Mouse (Mus musculus) kidney, adult 2 months (tissue): ENCODE measurements around the gene Vmo1. TPM values are rescaled to one million over a fixed set of nuclear protein-coding genes. Genes with fewer than 3 reads are reported as not detected.
A peak's percentile ranks its signal among the peaks of the same experiment; 100 is the strongest.
"Not testable (repeated sequence)": the region's sequence is repeated elsewhere in the genome, so short reads cannot be mapped to it uniquely, and the experiment has no call there.

ENCODE experiments used
- DNase-seq: peaks from one replicate; pipeline ENCODE4 v3.0.0; 2021
- H3K27ac ChIP-seq: fragments of 200-500 bp; 2 replicates; pipeline ENCODE4 v1.5.1; 2012; ENCODE audit warnings: low read depth, low read length, control low read depth, inconsistent platforms; ENCODE audit not compliant: insufficient read depth
- H3K27me3 ChIP-seq: fragments of 200-500 bp; replicated peaks from 2 replicates; pipeline ENCODE4 v1.6.1; 2012; ENCODE audit warnings: mild to moderate bottlenecking, moderate library complexity, low read length, inconsistent platforms; ENCODE audit not compliant: control insufficient read depth, insufficient read depth
- H3K36me3 ChIP-seq: fragments of 200-500 bp; 2 replicates; pipeline ENCODE4 v1.6.1; 2012; ENCODE audit warnings: mild to moderate bottlenecking, moderate library complexity, low read length, inconsistent platforms; ENCODE audit not compliant: control insufficient read depth, insufficient read depth
- H3K4me1 ChIP-seq: fragments of 200-500 bp; 2 replicates; pipeline ENCODE4 v1.6.1; 2011; ENCODE audit warnings: low read length; ENCODE audit not compliant: control insufficient read depth, insufficient read depth
- H3K4me3 ChIP-seq: fragments of 200-500 bp; 2 replicates; pipeline ENCODE4 v1.5.1; 2011; ENCODE audit warnings: mild to moderate bottlenecking, low read depth, low read length, control low read depth; ENCODE audit not compliant: insufficient read depth
- CTCF ChIP-seq: fragments of 200-500 bp; conservative IDR thresholded peaks from 2 replicates; pipeline ENCODE4 v1.5.1; 2011; ENCODE audit warnings: low read depth, mild to moderate bottlenecking, control low read depth, low read length, moderate library complexity, mixed read lengths; ENCODE audit not compliant: insufficient read depth, insufficient read length
- POLR2A ChIP-seq: fragments of 200-500 bp; IDR thresholded peaks from one replicate; pipeline ENCODE4 v1.6.1; 2011; ENCODE audit warnings: low read depth, low read length, control low read depth
- WGBS: fragments of 180-500 bp; shearing (Covaris S2); methylation state at CpG from one replicate; pipeline ENCODE4 v1.1.7; 2018; 5-methylcytosine and 5-hydroxymethylcytosine counted together
- polyA plus RNA-seq: library from polyadenylated mRNA; depleted of rRNA; stranded (reverse); fragments of >200 nt; gene quantifications from 2 replicates; pipeline ENCODE4 v1.2.3, GENCODE M21; 2012

Vmo1 gene
- polyA plus RNA-seq, 1 experiment: not detected

DNA sequence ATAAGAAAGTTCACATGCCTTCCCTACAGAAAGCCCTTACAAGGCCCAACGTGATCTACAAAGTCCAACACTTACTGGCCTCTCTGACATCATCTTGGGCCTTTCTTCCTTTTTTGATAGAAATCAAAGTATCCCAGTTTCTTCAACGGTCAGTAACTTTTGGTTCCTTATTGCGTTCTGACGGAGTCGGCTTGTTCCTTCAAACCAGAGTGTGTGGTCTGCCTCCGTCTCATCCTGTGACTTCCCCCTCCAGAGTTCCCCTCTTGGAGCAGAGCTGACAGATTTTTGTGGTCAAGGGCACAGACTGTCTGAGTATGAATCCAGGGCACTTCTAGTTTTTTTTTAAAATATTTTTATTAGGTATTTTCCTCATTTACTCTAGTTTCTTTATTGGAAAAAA is 24.7 kb downstream of the Vmo1 start:
- no peak overlapping the region for H3K4me3 ChIP-seq
- no peak for DNase-seq
- 78% methylated on average over 6 of the region's 6 CpGs for WGBS
- no peaks in the 10 kb centered on the region for H3K27me3 ChIP-seq
- TF ChIP-seq POLR2A: no peak
- TF ChIP-seq CTCF: no peak
- peak overlapping the region; percentile 55; the same call in 1 of the 2 replicates for H3K27ac ChIP-seq
- H3K36me3 ChIP-seq: no peaks in the 10 kb centered on the region
- H3K4me1 ChIP-seq: no peaks in the 10 kb centered on the region

DNA sequence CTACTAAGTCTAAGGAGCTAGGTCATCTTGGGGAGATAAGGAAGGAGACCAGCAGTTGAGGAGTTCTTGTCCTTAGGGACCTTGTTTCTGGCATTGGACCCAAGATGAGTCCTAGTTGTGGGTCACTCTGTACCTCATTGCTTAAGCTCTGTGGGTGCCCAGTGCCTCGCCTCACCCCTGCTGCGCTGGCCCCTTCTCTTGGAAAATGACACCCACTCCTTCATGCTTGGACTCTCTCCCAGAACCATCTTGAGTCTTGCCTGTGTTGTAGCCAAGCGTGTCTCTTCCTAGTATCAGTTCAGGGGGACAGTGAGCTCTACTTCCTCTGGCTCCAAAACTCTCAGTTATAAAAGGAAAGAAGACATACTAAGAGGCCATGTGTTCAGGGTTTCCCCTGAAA is 25.3 kb downstream of the Vmo1 start:
- WGBS: 86% methylated on average over 3 of the region's 3 CpGs
- DNase-seq: no peak
- Histone ChIP-seq H3K4me3 (no peak overlapping the region), H3K36me3 (no peaks in the 10 kb centered on the region), H3K27ac (peak overlapping the region; percentile 55; the same call in 1 of the 2 replicates), H3K27me3 (no peaks in the 10 kb centered on the region), H3K4me1 (no peaks in the 10 kb centered on the region)
- TF ChIP-seq POLR2A (no peak), CTCF (no peak)

DNA sequence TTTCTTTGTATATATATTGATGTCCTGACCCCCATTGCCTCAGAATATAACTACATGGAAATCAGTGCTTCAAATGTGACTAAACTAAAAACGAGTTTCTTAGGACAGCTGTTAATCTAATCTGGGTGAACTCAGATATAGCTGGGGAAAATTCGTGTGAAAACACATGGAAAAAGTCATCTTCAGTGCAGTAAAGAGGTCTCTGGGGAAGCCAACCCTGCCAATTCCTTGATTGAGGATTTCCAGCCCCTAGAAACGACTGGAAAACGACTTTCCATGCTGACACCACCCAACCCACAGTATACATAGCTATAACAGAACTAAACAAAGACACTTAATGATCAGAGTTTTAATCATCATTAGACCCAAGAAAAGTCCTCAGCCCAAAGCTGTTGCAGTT is 26.6 kb downstream of the Vmo1 start:
- Histone ChIP-seq H3K27me3 (no peaks in the 10 kb centered on the region), H3K27ac (no peak overlapping the region), H3K36me3 (no peaks in the 10 kb centered on the region), H3K4me1 (no peaks in the 10 kb centered on the region), H3K4me3 (no peak overlapping the region)
- WGBS: 63% methylated on average over 4 of the region's 4 CpGs
- DNase-seq: no peak
- TF ChIP-seq POLR2A (no peak), CTCF (no peak)

DNA sequence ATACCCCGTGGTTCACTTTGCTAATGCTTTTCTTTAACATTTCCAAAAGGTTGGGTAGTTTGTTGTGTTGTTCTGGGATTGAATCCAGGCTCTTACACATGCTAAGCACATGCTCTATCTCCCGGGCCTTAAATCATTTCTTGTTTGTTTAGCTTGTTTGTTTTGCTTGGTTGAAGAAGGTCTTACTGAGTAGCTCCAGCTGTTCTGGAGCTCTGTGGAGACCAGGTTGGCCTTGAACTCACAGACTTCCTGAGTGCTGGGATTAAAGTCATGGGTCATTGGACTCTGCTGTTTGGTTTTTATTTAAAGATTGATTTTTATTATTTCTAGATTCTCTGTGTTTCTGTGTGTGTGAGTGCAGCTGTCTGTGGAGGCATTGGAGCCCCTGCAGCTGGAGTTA is 28.9 kb downstream of the Vmo1 start:
- TF ChIP-seq CTCF: no peak
- TF ChIP-seq POLR2A: no peak
- no peaks in the 10 kb centered on the region for H3K27me3 ChIP-seq
- no peak overlapping the region for H3K27ac ChIP-seq
- 59% methylated on average over 2 of the region's 2 CpGs for WGBS
- no peaks in the 10 kb centered on the region for H3K36me3 ChIP-seq
- DNase-seq: peak; percentile 51
- H3K4me3 ChIP-seq: no peak overlapping the region
- H3K4me1 ChIP-seq: 0 out of 2 replicates have a peak, but pooled peaks cover 1% of the 10 kb centered on the region

GRCm38 (mm10) chr11:70474872-70475534 is 39.4 kb downstream of the Vmo1 start:
- Histone ChIP-seq H3K27ac (peak overlapping the region; percentile 100), H3K27me3 (no peaks in the 10 kb centered on the region), H3K4me3 (no peak overlapping the region), H3K4me1 (peaks cover 18% of the 10 kb centered on the region), H3K36me3 (no peaks in the 10 kb centered on the region)
- DNase-seq: peak; percentile 89
- 34% methylated on average over 12 of the region's 12 CpGs for WGBS
- no peak for TF ChIP-seq CTCF
- TF ChIP-seq POLR2A: no peak

GRCm38 (mm10) chr11:70473291-70473690 is 41.1 kb downstream of the Vmo1 start:
- H3K27me3 ChIP-seq, H3K4me3 ChIP-seq, DNase-seq, H3K36me3 ChIP-seq: not testable (repeated sequence)
- WGBS: 78% methylated on average over 5 of the region's 5 CpGs
- peaks cover 18% of the 10 kb centered on the region for H3K4me1 ChIP-seq
- H3K27ac ChIP-seq: peak overlapping the region; percentile 85

DNA sequence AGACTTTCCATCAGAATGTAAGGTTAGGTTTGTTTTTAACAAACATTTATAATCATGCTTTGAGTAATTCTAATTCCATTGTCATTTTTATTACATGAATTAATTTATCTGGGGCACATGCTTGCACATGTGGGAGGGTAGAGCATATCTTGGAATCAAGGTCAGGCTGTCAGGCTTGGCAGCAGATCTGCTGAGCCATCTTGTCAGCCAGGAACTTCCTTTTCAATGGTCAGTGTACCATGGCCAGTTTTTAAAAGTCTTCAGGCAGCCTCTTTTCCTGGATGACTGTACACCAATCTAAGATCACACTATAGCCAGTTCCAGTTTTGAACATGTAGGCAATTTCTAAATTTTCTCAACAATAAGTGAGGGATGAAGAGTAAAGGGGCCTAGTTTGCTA is 41.7 kb downstream of the Vmo1 start:
- Histone ChIP-seq H3K4me1 (peaks cover 18% of the 10 kb centered on the region), H3K36me3 (no peaks in the 10 kb centered on the region), H3K27me3 (no peaks in the 10 kb centered on the region), H3K27ac (peak overlapping the region; percentile 85), H3K4me3 (no peak overlapping the region)
- DNase-seq: peak; percentile 83
- TF ChIP-seq POLR2A (no peak), CTCF (no peak)
